Mouse (Mus musculus) liver, adult (tissue): ENCODE measurements around the gene Kdm2b.

Experiments used
- GATA4 ChIP-seq: IDR thresholded peaks from 2 replicates; pipeline ENCODE4 v1.6.1; 2014; ENCODE audit warnings: mild to moderate bottlenecking, low read length; ENCODE audit not compliant: insufficient replicate concordance

Gene Kdm2b

GRCm38 (mm10) chr5:122882256-122883050 is 107.2 kb downstream of the Kdm2b start:
- TF ChIP-seq GATA4: no peak

GRCm38 (mm10) chr5:122881313-122881712 is 108.3 kb downstream of the Kdm2b start:
- TF ChIP-seq GATA4: no peak

GRCm38 (mm10) chr5:122880241-122880980 is 109.2 kb downstream of the Kdm2b start:
- no peak for TF ChIP-seq GATA4

- no peak for TF ChIP-seq GATA4
Measured at GRCm38 (mm10) chr5:122876671-122877070, 113.0 kb downstream of the Kdm2b start.

- no peak for TF ChIP-seq GATA4
Measured at GRCm38 (mm10) chr5:122874359-122874758, 115.3 kb downstream of the Kdm2b start.

- no peak for TF ChIP-seq GATA4
Measured at GRCm38 (mm10) chr5:122873573-122873972, 116.0 kb downstream of the Kdm2b start.

- TF ChIP-seq GATA4: no peak
Measured at GRCm38 (mm10) chr5:122872626-122873025, 117.0 kb downstream of the Kdm2b start.

GRCm38 (mm10) chr5:122863053-122863452 is 126.6 kb downstream of the Kdm2b start:
- TF ChIP-seq GATA4: no peak

GRCm38 (mm10) chr5:122855858-122856257 is 133.8 kb downstream of the Kdm2b start:
- no peak for TF ChIP-seq GATA4

GRCm38 (mm10) chr5:122852611-122853010 is 137.0 kb downstream of the Kdm2b start:
- no peak for TF ChIP-seq GATA4

GRCm38 (mm10) chr5:122850319-122851002 is 139.2 kb downstream of the Kdm2b start:
- TF ChIP-seq GATA4: no peak

GRCm38 (mm10) chr5:122849521-122850318 is 139.9 kb downstream of the Kdm2b start, which contains the start of gene Rnf34:
Gene Rnf34, plus strand, starts transcription at chr5:122850048.
- no peak for TF ChIP-seq GATA4

- no peak for TF ChIP-seq GATA4
Measured at GRCm38 (mm10) chr5:122843799-122844198, 145.8 kb downstream of the Kdm2b start.

GRCm38 (mm10) chr5:122841126-122841525 is 148.5 kb downstream of the Kdm2b start:
- TF ChIP-seq GATA4: no peak

- TF ChIP-seq GATA4: no peak
Measured at GRCm38 (mm10) chr5:122832996-122833395, 156.6 kb downstream of the Kdm2b start.
